Mouse (Mus musculus) heart, postnatal 0 days (tissue): ENCODE measurements around the gene Etv5. TPM values are rescaled to one million over a fixed set of nuclear protein-coding genes. Genes with fewer than 3 reads are reported as not detected.

Source experiments
- ATAC-seq: fragments of 200-750 bp; cut with Nextera tagmentation; 2 replicates; pipeline ENCODE4 v1.8.0; 2017; ENCODE audit warnings: low read depth, moderate number of reproducible peaks, moderate library complexity; ENCODE audit not compliant: insufficient read depth
- DNase-seq: peaks from one replicate; pipeline ENCODE4 v3.0.0-alpha.2; 2016; ENCODE audit warnings: low spot score
- H3K27ac ChIP-seq: fragments of 300-500 bp; sonication (generic); 2 replicates; pipeline ENCODE4 v1.5.1; 2014; ENCODE audit warnings: low read depth, mild to moderate bottlenecking
- H3K27me3 ChIP-seq: fragments of 300-500 bp; sonication (generic); 2 replicates; pipeline ENCODE4 v1.6.1; 2014; ENCODE audit warnings: low read length, mixed read lengths; ENCODE audit not compliant: control insufficient read depth, insufficient read depth
- H3K36me3 ChIP-seq: fragments of 300-500 bp; sonication (generic); replicated peaks from 2 replicates; pipeline ENCODE4 v1.6.1; 2014; ENCODE audit warnings: low read length, mixed read lengths; ENCODE audit not compliant: control insufficient read depth, insufficient read depth
- H3K4me1 ChIP-seq: fragments of 300-500 bp; sonication (generic); 2 replicates; pipeline ENCODE4 v1.6.1; 2014; ENCODE audit warnings: antibody characterized with exemption; ENCODE audit not compliant: control insufficient read depth, insufficient read depth
- H3K4me2 ChIP-seq: fragments of 300-500 bp; sonication (generic); 2 replicates; pipeline ENCODE4 v1.6.1; 2014; ENCODE audit warnings: low read depth, mild to moderate bottlenecking, low read length, moderate library complexity
- H3K4me3 ChIP-seq: fragments of 300-500 bp; sonication (generic); 2 replicates; pipeline ENCODE4 v1.5.1; 2014; ENCODE audit warnings: low read depth, low read length
- H3K9ac ChIP-seq: fragments of 300-500 bp; sonication (generic); replicated peaks from 2 replicates; pipeline ENCODE4 v1.6.1; 2014; ENCODE audit warnings: low read depth, low read length, mixed read lengths
- H3K9me3 ChIP-seq: fragments of 300-500 bp; sonication (generic); replicated peaks from 2 replicates; pipeline ENCODE4 v1.6.1; 2016; ENCODE audit warnings: low read length; ENCODE audit not compliant: control insufficient read depth
- CTCF ChIP-seq: IDR thresholded peaks from 2 replicates; pipeline ENCODE4 v1.5.1; 2016; ENCODE audit warnings: antibody characterized with exemption, control low read depth, low read depth
- EP300 ChIP-seq: IDR thresholded peaks from 2 replicates; pipeline ENCODE4 v1.6.1; 2016; ENCODE audit warnings: antibody characterized with exemption, low read depth
- WGBS: fragments of 180-500 bp; shearing (Covaris S2); extraction: QIAGEN DNeasy Blood & Tissue Kit; methylation state at CpG from one replicate; pipeline ENCODE4 v1.1.7; 2014; 5-methylcytosine and 5-hydroxymethylcytosine counted together
- polyA plus RNA-seq: library from polyadenylated mRNA; unstranded; fragments of >200 nt; fragmentation: Nextera tagmentation; extraction: Ambion mirVana; gene quantifications from 2 replicates; pipeline ENCODE4 v1.2.1, GENCODE M21; 2015
- total RNA-seq: library from RNA; depleted of rRNA; stranded (reverse); fragments of >200 nt; gene quantifications from 2 replicates; pipeline ENCODE4 v1.2.3, GENCODE M21; 2014; ENCODE audit warnings: low replicate concordance

The Etv5 gene
- total and polyA plus RNA-seq, 2 experiments from 2014 or later, result 7.7 to 14.8 TPM

DNA sequence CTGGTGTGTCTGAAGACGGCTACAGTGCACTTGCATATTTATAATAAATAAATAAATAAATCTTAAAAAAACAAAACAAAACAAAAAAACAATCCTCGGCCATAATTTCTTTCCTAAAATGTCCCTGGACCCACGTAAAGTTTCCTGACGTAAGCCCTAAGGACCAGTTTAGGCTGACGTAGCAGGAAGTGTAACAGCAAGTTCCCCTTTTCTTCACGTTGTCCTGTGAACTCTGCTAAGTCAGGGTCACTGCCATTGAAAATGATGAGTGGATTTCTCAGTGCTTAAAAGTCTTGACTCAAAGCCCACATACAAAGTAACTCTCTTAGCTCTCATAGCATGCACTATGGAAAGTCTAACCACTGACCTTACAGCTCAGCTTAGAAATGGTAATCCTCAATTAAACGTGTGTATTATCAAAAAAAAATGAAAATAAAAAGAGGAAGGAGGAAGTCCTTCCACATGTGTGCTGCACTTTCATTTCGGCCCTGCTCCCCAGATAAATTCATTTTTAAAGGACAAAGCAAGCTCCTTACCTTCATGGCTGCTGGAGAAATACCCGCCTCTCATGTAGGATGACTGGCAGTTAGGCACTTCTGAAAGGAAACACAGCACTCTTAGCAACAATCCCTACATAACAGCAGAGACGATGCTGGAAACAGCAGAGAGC is 40.6 kb downstream of the Etv5 start:
- ATAC-seq (no peak), DNase-seq (no peak)
- H3K27me3 ChIP-seq, result no peaks in the 10 kb centered on the region
- H3K9me3 ChIP-seq, result no peaks in the 10 kb centered on the region
- H3K27ac ChIP-seq, result no peak overlapping the region
- WGBS, result 81% methylated on average over 10 of the region's 10 CpGs
- no peaks in the 10 kb centered on the region for H3K4me1 ChIP-seq
- TF ChIP-seq CTCF (no peak), EP300 (no peak)
- no peak overlapping the region for H3K9ac ChIP-seq
- no peak overlapping the region for H3K4me2 ChIP-seq
- H3K36me3 ChIP-seq, result peaks cover 23% of the 10 kb centered on the region; the same call in 1 of the 2 replicates
- H3K4me3 ChIP-seq, result no peak overlapping the region

GRCm38 (mm10) chr16:22398354-22398753 is 41.2 kb downstream of the Etv5 start:
- H3K4me1 ChIP-seq, result no peaks in the 10 kb centered on the region
- H3K27me3 ChIP-seq, result no peaks in the 10 kb centered on the region
- H3K36me3 ChIP-seq, result peaks cover 23% of the 10 kb centered on the region; the same call in 1 of the 2 replicates
- DNase-seq (no peak), ATAC-seq (no peak)
- no peaks in the 10 kb centered on the region for H3K9me3 ChIP-seq
- no peak overlapping the region for H3K4me2 ChIP-seq
- no peak overlapping the region for H3K4me3 ChIP-seq
- H3K9ac ChIP-seq, result no peak overlapping the region
- WGBS, result 89% methylated on average over 11 of the region's 11 CpGs
- no peak for TF ChIP-seq EP300
- no peak for TF ChIP-seq CTCF
- no peak overlapping the region for H3K27ac ChIP-seq

- peaks cover 26% of the 10 kb centered on the region for H3K36me3 ChIP-seq
Measured at GRCm38 (mm10) chr16:22396420-22396819, 43.1 kb downstream of the Etv5 start.

GRCm38 (mm10) chr16:22395093-22395844 is 44.2 kb downstream of the Etv5 start:
- Histone ChIP-seq H3K27ac (no peak overlapping the region), H3K9me3 (no peaks in the 10 kb centered on the region), H3K4me2 (no peak overlapping the region), H3K36me3 (peaks cover 18% of the 10 kb centered on the region), H3K9ac (no peak overlapping the region), H3K4me3 (no peak overlapping the region), H3K27me3 (no peaks in the 10 kb centered on the region), H3K4me1 (no peaks in the 10 kb centered on the region)
- WGBS, result 72% methylated on average over 15 of the region's 15 CpGs
- TF ChIP-seq EP300 (no peak), CTCF (no peak)
- ATAC-seq (no peak), DNase-seq (no peak)

More at GRCm38 (mm10) chr16:22396420-22396819, 43.1 kb downstream of the Etv5 start:
- Histone ChIP-seq H3K27me3 (no peaks in the 10 kb centered on the region), H3K9me3 (no peaks in the 10 kb centered on the region), H3K4me2 (no peak overlapping the region), H3K27ac (no peak overlapping the region), H3K4me3 (no peak overlapping the region), H3K9ac (no peak overlapping the region), H3K4me1 (no peaks in the 10 kb centered on the region)
- no peak for TF ChIP-seq CTCF
- TF ChIP-seq EP300, result no peak
- DNase-seq (no peak), ATAC-seq (no peak)
- 74% methylated on average over 8 of the region's 8 CpGs for WGBS

GRCm38 (mm10) chr16:22390348-22390897 is 49.1 kb downstream of the Etv5 start:
- H3K9me3 ChIP-seq, result no peaks in the 10 kb centered on the region
- H3K4me3 ChIP-seq, result no peak overlapping the region
- H3K4me1 ChIP-seq, result no peaks in the 10 kb centered on the region
- no peaks in the 10 kb centered on the region for H3K27me3 ChIP-seq
- WGBS, result 84% methylated on average over 9 of the region's 9 CpGs
- TF ChIP-seq EP300 (no peak), CTCF (no peak)
- H3K36me3 ChIP-seq, result peaks cover 5% of the 10 kb centered on the region; the same call in 1 of the 2 replicates
- no peak for DNase-seq
- no peak overlapping the region for H3K4me2 ChIP-seq
- H3K9ac ChIP-seq, result no peak overlapping the region
- ATAC-seq, result no peak
- H3K27ac ChIP-seq, result no peak overlapping the region
